Mouse (Mus musculus): ENCODE measurements around the gene Nhsl1. TPM values are rescaled to one million over a fixed set of nuclear protein-coding genes. Genes with fewer than 3 reads are reported as not detected.
A peak's percentile ranks its signal among the peaks of the same experiment; 100 is the strongest.

Nhsl1 gene
- polyA plus RNA-seq, 1 experiment from 2014 or later, result 12.6 TPM

GRCm38 (mm10) chr10:18483658-18484057 lies 164.9 kb downstream of the Nhsl1 start:
- no peak for DNase-seq (ENCODE audit: low spot score)
- Histone ChIP-seq H3K4me3 (no peak overlapping the region), H3K27ac (replicated peaks) (no peak overlapping the region), H3K4me1 (peaks cover 15% of the 10 kb centered on the region), H3K9me3 (no peaks in the 10 kb centered on the region), H3K36me3 (replicated peaks) (peaks cover 5% of the 10 kb centered on the region; the same call in 1 of the 2 replicates), H3K27me3 (replicated peaks; ENCODE audit: low read depth, poor library complexity, severe bottlenecking) (no peaks in the 10 kb centered on the region)
- WGBS, result 89% methylated on average over 3 of the region's 3 CpGs

GRCm38 (mm10) chr10:18484731-18485130 lies 165.9 kb downstream of the Nhsl1 start:
- H3K4me1 ChIP-seq, result peaks cover 15% of the 10 kb centered on the region
- no peaks in the 10 kb centered on the region for H3K9me3 ChIP-seq
- 93% methylated on average over 5 of the region's 5 CpGs for WGBS
- no peaks in the 10 kb centered on the region for H3K27me3 ChIP-seq (replicated peaks; ENCODE audit: low read depth, poor library complexity, severe bottlenecking)
- DNase-seq (ENCODE audit: low spot score), result no peak
- no peaks in the 10 kb centered on the region for H3K36me3 ChIP-seq (replicated peaks)
- no peak overlapping the region for H3K27ac ChIP-seq (replicated peaks)
- no peak overlapping the region for H3K4me3 ChIP-seq

- no peak overlapping the region for H3K27ac ChIP-seq (replicated peaks)
- no peaks in the 10 kb centered on the region for H3K27me3 ChIP-seq (replicated peaks; ENCODE audit: low read depth, poor library complexity, severe bottlenecking)
- H3K36me3 ChIP-seq (replicated peaks), result no peaks in the 10 kb centered on the region
- H3K4me3 ChIP-seq, result no peak overlapping the region
- H3K4me1 ChIP-seq, result no peaks in the 10 kb centered on the region
- DNase-seq (ENCODE audit: low spot score), result no peak
- 89% methylated on average over 7 of the region's 7 CpGs for WGBS
- no peaks in the 10 kb centered on the region for H3K9me3 ChIP-seq
These were observed 169.5 kb downstream of the Nhsl1 start for GRCm38 (mm10) chr10:18488239-18488803.

- Histone ChIP-seq H3K27ac (replicated peaks) (no peak overlapping the region), H3K9me3 (no peaks in the 10 kb centered on the region), H3K4me3 (no peak overlapping the region), H3K27me3 (replicated peaks; ENCODE audit: low read depth, poor library complexity, severe bottlenecking) (no peaks in the 10 kb centered on the region), H3K4me1 (no peaks in the 10 kb centered on the region), H3K36me3 (replicated peaks) (no peaks in the 10 kb centered on the region)
- no peak for DNase-seq (ENCODE audit: low spot score)
- WGBS, result 92% methylated on average over 10 of the region's 10 CpGs
These were observed 171.2 kb downstream of the Nhsl1 start for GRCm38 (mm10) chr10:18489936-18490335.

GRCm38 (mm10) chr10:18491952-18492351 lies 173.2 kb downstream of the Nhsl1 start:
- H3K27me3 ChIP-seq (replicated peaks; ENCODE audit: low read depth, poor library complexity, severe bottlenecking), result no peaks in the 10 kb centered on the region
- DNase-seq (ENCODE audit: low spot score), result no peak
- H3K9me3 ChIP-seq, result no peaks in the 10 kb centered on the region
- H3K27ac ChIP-seq (replicated peaks), result no peak overlapping the region
- 81% methylated on average over 4 of the region's 4 CpGs for WGBS
- H3K4me3 ChIP-seq, result no peak overlapping the region
- H3K36me3 ChIP-seq (replicated peaks), result no peaks in the 10 kb centered on the region
- no peaks in the 10 kb centered on the region for H3K4me1 ChIP-seq

GRCm38 (mm10) chr10:18493010-18493894 lies 174.5 kb downstream of the Nhsl1 start:
- no peaks in the 10 kb centered on the region for H3K9me3 ChIP-seq
- peaks cover 3% of the 10 kb centered on the region; the same call in 1 of the 2 replicates for H3K36me3 ChIP-seq (replicated peaks)
- no peak overlapping the region for H3K4me3 ChIP-seq
- no peak for DNase-seq (ENCODE audit: low spot score)
- WGBS, result 90% methylated on average over 11 of the region's 11 CpGs
- H3K27ac ChIP-seq (replicated peaks), result no peak overlapping the region
- H3K4me1 ChIP-seq, result no peaks in the 10 kb centered on the region
- no peaks in the 10 kb centered on the region for H3K27me3 ChIP-seq (replicated peaks; ENCODE audit: low read depth, poor library complexity, severe bottlenecking)

- no peak for DNase-seq (ENCODE audit: low spot score)
- H3K27ac ChIP-seq (replicated peaks), result no peak overlapping the region
- peaks cover 13% of the 10 kb centered on the region for H3K36me3 ChIP-seq (replicated peaks)
- H3K4me1 ChIP-seq, result no peaks in the 10 kb centered on the region
- H3K9me3 ChIP-seq, result no peaks in the 10 kb centered on the region
- WGBS, result 54% methylated on average over 7 of the region's 7 CpGs
- H3K4me3 ChIP-seq, result no peak overlapping the region
- no peaks in the 10 kb centered on the region for H3K27me3 ChIP-seq (replicated peaks; ENCODE audit: low read depth, poor library complexity, severe bottlenecking)
These were observed 175.5 kb downstream of the Nhsl1 start for GRCm38 (mm10) chr10:18494249-18494648.

- H3K4me3 ChIP-seq, result no peak overlapping the region
- H3K9me3 ChIP-seq, result no peaks in the 10 kb centered on the region
- DNase-seq (ENCODE audit: low spot score), result no peak
- H3K36me3 ChIP-seq (replicated peaks), result peaks cover 41% of the 10 kb centered on the region
- H3K4me1 ChIP-seq, result no peaks in the 10 kb centered on the region
- no peak overlapping the region for H3K27ac ChIP-seq (replicated peaks)
- no peaks in the 10 kb centered on the region for H3K27me3 ChIP-seq (replicated peaks; ENCODE audit: low read depth, poor library complexity, severe bottlenecking)
- 75% methylated on average over 7 of the region's 7 CpGs for WGBS
These were observed 178.3 kb downstream of the Nhsl1 start for GRCm38 (mm10) chr10:18497066-18497465.

GRCm38 (mm10) chr10:18501997-18502396 lies 183.2 kb downstream of the Nhsl1 start:
- H3K4me1 ChIP-seq, result peaks cover 19% of the 10 kb centered on the region

GRCm38 (mm10) chr10:18505690-18506089 lies 186.9 kb downstream of the Nhsl1 start:
- Histone ChIP-seq H3K4me3 (no peak overlapping the region), H3K9me3 (no peaks in the 10 kb centered on the region), H3K27me3 (replicated peaks; ENCODE audit: low read depth, poor library complexity, severe bottlenecking) (no peaks in the 10 kb centered on the region), H3K4me1 (peaks cover 33% of the 10 kb centered on the region), H3K27ac (replicated peaks) (no peak overlapping the region), H3K36me3 (replicated peaks) (peaks cover 22% of the 10 kb centered on the region)
- DNase-seq (ENCODE audit: low spot score), result peak; percentile 23
- WGBS, result 50% methylated on average over 10 of the region's 10 CpGs

More at GRCm38 (mm10) chr10:18501997-18502396, 183.2 kb downstream of the Nhsl1 start:
- Histone ChIP-seq H3K27me3 (replicated peaks; ENCODE audit: low read depth, poor library complexity, severe bottlenecking) (no peaks in the 10 kb centered on the region), H3K4me3 (no peak overlapping the region), H3K36me3 (replicated peaks) (peaks cover 49% of the 10 kb centered on the region), H3K9me3 (no peaks in the 10 kb centered on the region), H3K27ac (replicated peaks) (no peak overlapping the region)
- no peak for DNase-seq (ENCODE audit: low spot score)
- WGBS, result 72% methylated on average over 3 of the region's 3 CpGs

- Histone ChIP-seq H3K27me3 (replicated peaks; ENCODE audit: low read depth, poor library complexity, severe bottlenecking) (no peaks in the 10 kb centered on the region), H3K4me1 (peaks cover 33% of the 10 kb centered on the region), H3K4me3 (no peak overlapping the region), H3K9me3 (no peaks in the 10 kb centered on the region), H3K27ac (replicated peaks) (peak overlapping the region; percentile 35; the same call in 1 of the 2 replicates), H3K36me3 (replicated peaks) (peaks cover 16% of the 10 kb centered on the region)
- 55% methylated on average over 6 of the region's 6 CpGs for WGBS
- no peak for DNase-seq (ENCODE audit: low spot score)
These were observed 187.7 kb downstream of the Nhsl1 start for GRCm38 (mm10) chr10:18506501-18506946.

- peaks cover 20% of the 10 kb centered on the region for H3K36me3 ChIP-seq (replicated peaks)
- H3K4me1 ChIP-seq, result peaks cover 33% of the 10 kb centered on the region
- H3K27ac ChIP-seq (replicated peaks), result no peak overlapping the region
- H3K4me3 ChIP-seq, result no peak overlapping the region
- no peaks in the 10 kb centered on the region for H3K9me3 ChIP-seq
- no peak for DNase-seq (ENCODE audit: low spot score)
- no peaks in the 10 kb centered on the region for H3K27me3 ChIP-seq (replicated peaks; ENCODE audit: low read depth, poor library complexity, severe bottlenecking)
- WGBS, result 62% methylated on average over 2 of the region's 2 CpGs
These were observed 189.2 kb downstream of the Nhsl1 start for GRCm38 (mm10) chr10:18507869-18508473.
